Mouse (Mus musculus) Muller cell, postnatal 12 days (primary cell): Measurements from ENCODE around the gene Abca5.
"Not testable (repeated sequence)": the region's sequence is repeated elsewhere in the genome, so short reads cannot be mapped to it uniquely, and the experiment has no call there.

Experiments
- DNase-seq: peaks from one replicate; pipeline ENCODE4 v3.0.0-alpha.2; 2015; ENCODE audit errors: inconsistent ontology term

The Abca5 gene

GRCm38 (mm10) chr11:110337289-110338245 is at the start of gene Abca5:
Gene Abca5 (minus strand): TSS chr11:110337716.
- peak; percentile 95 for DNase-seq

GRCm38 (mm10) chr11:110385487-110385886 is 48.0 kb upstream of the Abca5 start:
- DNase-seq = no peak

GRCm38 (mm10) chr11:110380310-110380668 is 42.8 kb upstream of the Abca5 start:
- DNase-seq = no peak

- DNase-seq = peak; percentile 74
Observed at GRCm38 (mm10) chr11:110379661-110380309, 42.3 kb upstream of the Abca5 start.

GRCm38 (mm10) chr11:110374036-110374435 is 36.5 kb upstream of the Abca5 start:
- no peak for DNase-seq

GRCm38 (mm10) chr11:110372266-110372954 is 34.9 kb upstream of the Abca5 start:
- DNase-seq = no peak

GRCm38 (mm10) chr11:110371827-110372226 is 34.3 kb upstream of the Abca5 start:
- DNase-seq = no peak

GRCm38 (mm10) chr11:110369312-110370019 is 31.9 kb upstream of the Abca5 start:
- DNase-seq = no peak

GRCm38 (mm10) chr11:110367638-110368037 is 30.1 kb upstream of the Abca5 start:
- no peak for DNase-seq

GRCm38 (mm10) chr11:110366902-110367301 is 29.4 kb upstream of the Abca5 start:
- no peak for DNase-seq

- no peak for DNase-seq
Observed at GRCm38 (mm10) chr11:110365016-110365415, 27.5 kb upstream of the Abca5 start.

- DNase-seq = peak; percentile 36
Observed at GRCm38 (mm10) chr11:110357756-110358551, 20.4 kb upstream of the Abca5 start.

GRCm38 (mm10) chr11:110355131-110355530 is 17.6 kb upstream of the Abca5 start:
- not testable (repeated sequence) for DNase-seq

- DNase-seq = no peak
Observed at GRCm38 (mm10) chr11:110354261-110354660, 16.7 kb upstream of the Abca5 start.

- DNase-seq = no peak
Observed at GRCm38 (mm10) chr11:110348170-110348569, 10.7 kb upstream of the Abca5 start.

- no peak for DNase-seq
Observed at GRCm38 (mm10) chr11:110347768-110348167, 10.3 kb upstream of the Abca5 start.

- no peak for DNase-seq
Observed at GRCm38 (mm10) chr11:110336814-110337288, 665 bp downstream of the Abca5 start.

GRCm38 (mm10) chr11:110330093-110330492 is 7.4 kb downstream of the Abca5 start:
- DNase-seq = no peak

GRCm38 (mm10) chr11:110322266-110322665 is 15.2 kb downstream of the Abca5 start:
- peak; percentile 43 for DNase-seq

GRCm38 (mm10) chr11:110306475-110307168 is 30.9 kb downstream of the Abca5 start:
- DNase-seq = no peak
